Mouse (Mus musculus) spleen, adult 18-20 months (tissue): ENCODE measurements at regions not wholly inside any gene's neighbourhood (a gene's known extent, or its start where the extent isn't known, plus 50 kb on each side); places are given as distances from the start of the nearest gene placed in this dataset.

ENCODE experiments used
- DNase-seq, 2 experiments: peaks; one replicate each; pipeline ENCODE4 v3.0.0; 2022; ENCODE audit warnings: mixed read lengths in 2 of 2

GRCm38 (mm10) chr10:100152821-100153220 lies 137.4 kb downstream of the Kitl start:
- no peak for DNase-seq

DNA sequence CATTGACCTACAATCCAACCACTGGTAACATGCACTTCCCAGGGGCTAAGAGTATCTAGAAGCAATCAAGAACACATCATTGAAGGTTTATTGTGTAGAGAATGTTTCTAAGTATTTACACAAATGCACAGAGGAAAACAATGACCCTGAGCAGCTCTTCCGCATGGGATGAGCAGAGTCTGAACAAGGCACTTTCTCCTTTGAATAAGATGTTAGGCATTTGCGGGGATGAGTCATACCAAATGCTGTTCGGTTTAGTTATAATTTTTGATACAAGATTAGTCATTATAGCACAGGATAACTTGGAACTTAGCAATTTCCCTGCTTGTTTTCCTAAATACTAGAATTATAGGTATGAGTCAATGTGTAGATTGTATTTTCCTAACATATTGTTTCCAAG lies 137.9 kb downstream of the Kitl start:
- DNase-seq = no peak

GRCm38 (mm10) chr10:100155566-100155965 lies 140.1 kb downstream of the Kitl start:
- no peak for DNase-seq

- peak in 1 of 2 experiments; percentile 5 for DNase-seq
Measured at GRCm38 (mm10) chr10:100159843-100160531, 144.6 kb downstream of the Kitl start.

DNA sequence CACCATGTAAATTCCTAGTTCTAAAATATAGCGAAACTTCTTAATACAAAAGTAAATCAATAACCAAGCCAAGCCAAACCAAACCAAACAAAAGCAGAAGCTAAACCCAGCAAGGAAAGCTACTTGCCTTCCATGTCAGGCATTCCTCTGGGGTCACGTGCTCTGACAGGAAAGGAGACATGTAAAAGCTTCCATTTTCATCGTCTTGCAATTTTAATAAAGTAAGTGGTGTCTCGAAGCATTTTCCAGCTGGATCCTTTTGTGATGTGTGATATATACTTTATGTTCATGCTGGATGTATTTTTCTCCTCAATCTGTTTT lies 145.1 kb downstream of the Kitl start:
- no peak for DNase-seq

GRCm38 (mm10) chr10:100161117-100161516 lies 145.7 kb downstream of the Kitl start:
- no peak for DNase-seq

DNA sequence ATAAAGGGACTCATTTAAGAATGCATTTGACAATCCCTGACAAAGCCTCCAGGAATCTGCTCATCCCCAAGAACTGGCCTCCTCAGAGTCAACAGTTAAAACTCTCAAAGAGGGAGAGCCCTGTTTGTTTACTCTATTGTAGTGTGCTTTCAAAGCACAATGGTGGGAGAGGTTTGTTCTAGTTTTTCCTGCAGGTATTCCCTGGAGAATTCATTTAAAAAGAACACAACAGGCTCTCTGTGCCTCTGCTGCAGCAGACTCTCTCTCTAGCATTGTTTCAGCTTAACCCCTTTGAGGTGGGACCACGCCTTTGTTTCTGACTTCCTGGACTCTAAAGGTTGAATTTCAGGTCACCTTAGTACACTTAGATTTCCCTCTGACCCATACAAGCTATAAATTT lies 149.1 kb downstream of the Kitl start:
- DNase-seq = no peak

GRCm38 (mm10) chr10:100170836-100171235 lies 155.4 kb downstream of the Kitl start:
- DNase-seq = no peak

DNA sequence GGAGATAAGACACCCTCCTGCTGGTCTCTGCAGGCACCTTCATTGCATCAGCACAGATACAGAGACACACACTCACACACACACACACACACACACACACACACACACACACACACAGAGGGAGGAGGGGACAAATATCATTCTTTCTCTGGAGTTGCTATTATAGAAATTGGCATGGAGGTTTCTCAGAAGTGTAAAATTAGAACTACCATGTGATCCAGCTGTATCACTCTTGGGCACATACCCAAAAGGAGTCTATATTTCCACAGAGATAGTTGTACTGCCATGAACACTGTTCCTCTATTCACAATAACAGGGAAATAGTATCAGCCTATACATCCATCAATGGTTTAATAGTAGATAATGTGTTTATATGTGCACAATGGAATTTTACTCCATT lies 137.8 kb upstream of the Gm4301 start:
- no peak for DNase-seq

GRCm38 (mm10) chr10:100199090-100199690 lies 136.3 kb upstream of the Gm4301 start:
- DNase-seq = no peak

DNA sequence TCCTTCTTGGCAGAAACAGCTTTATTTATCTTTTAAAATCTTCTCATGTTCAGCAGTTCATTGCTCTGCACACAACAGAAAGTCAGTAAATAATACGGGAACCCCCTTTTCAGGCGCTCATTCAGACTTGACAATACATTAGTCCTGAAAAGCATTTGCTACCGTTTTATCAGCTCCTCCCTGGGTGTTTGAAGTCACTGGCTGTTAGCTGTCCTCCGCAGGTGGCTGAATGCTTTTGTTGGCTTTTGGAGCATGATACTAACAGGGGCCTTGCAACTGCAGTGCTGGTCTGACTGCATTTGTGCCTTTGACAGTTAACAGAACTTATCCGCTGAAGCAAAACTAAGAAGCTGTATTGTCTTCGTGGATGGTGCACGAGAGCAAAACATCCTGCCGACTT lies 135.0 kb upstream of the Gm4301 start:
- DNase-seq = no peak

DNA sequence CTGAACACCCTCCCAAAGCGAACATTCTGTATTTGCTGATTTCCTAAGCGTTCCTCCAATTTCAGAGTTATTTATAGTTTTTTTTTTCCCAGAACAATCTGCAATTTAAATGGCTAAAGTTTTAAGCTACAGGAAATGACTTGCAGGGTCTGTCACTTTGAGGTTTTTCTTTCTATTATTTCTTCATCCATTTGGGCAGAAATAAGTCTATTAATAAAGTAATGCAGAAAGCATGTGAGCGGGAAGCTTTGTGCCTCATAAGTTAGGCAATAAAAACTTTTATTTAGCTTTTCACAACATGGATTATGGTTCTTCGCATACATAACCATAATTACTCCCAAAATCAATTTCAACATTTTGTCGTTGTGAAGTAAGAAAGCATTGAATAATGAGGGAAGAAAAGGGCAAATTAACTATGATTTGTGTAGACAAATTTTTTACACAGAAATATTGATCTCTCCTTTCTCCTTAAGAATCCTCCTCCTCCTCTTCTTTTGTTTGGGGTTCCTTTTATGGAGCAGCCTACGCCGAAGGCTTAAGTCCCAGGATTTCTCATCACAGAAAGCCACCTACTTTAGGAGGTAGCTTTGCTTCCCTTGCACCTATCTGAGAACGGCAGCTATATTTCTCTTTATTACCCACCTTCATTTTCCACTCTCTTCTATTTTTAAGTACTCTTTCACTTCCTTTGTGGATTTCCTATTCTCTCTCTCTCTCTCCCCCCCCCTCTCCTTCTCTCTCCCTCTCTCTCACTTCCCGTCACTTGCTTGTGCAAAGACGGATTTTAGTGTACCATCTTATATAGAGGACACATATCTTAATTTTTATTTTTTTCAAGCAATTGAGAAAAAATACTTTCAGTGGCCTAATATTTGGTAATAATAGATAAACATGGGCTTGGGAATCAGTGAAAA lies 128.6 kb upstream of the Gm4301 start:
- DNase-seq = no peak

DNA sequence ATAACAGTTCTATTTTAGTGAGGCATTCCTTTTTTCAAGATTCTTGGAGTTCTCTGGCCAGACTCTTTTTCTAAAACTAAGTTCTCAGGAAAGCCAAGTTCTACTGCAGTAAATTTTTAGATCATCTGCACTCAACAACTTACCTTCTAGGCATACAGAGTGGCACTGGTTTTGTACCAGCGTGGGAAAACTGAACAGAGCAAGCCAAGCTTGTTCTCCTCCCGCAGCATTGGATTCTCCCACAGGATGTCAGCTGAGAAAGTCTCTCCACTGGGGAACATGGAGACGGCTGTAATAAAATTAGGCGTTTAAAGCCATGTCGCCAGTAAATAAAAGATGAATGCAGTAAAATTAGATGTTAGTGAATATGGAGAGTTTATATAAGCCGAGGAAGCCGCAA lies 124.8 kb upstream of the Gm4301 start:
- no peak for DNase-seq

GRCm38 (mm10) chr10:100224459-100225097 lies 110.9 kb upstream of the Gm4301 start:
- no peak for DNase-seq

GRCm38 (mm10) chr10:100259235-100259900 lies 76.1 kb upstream of the Gm4301 start:
- no peak for DNase-seq

DNA sequence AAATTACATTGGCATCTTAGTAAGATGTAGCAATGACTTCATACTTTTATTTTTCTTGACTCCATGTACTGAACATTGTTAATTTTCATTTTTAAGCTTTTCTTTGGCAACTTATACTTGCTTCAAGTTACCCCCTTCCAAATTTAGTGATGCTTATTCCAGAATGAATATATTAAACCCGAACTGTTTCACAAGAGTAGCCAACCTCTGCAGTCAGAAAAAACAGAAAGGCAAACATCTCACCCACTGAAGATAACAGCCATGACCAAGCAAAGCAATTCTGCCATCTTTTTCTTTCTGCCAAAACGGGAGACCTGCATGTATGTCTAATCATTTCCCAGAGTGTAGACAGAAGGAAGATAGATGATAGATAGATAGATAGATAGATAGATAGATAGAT lies 72.0 kb upstream of the Gm4301 start:
- DNase-seq = no peak

DNA sequence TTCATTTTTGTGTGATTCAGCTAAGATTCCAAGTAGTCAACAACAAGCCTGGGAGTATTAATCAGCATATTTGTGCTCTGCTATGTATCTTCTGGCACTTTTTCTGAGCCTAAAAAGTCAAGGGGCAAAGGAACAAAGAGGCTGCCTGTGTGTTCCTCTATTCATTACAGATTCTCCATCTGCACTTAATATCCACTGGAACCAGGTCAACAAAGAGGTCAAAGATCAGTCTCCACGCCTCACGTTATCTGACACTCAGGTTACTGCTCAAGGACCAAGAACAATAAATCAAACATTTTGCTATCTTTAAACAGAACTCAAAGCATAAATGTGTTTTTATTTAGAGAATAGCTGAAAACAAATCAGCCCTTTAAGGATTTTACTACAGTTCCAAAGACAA lies 71.4 kb upstream of the Gm4301 start:
- no peak for DNase-seq

DNA sequence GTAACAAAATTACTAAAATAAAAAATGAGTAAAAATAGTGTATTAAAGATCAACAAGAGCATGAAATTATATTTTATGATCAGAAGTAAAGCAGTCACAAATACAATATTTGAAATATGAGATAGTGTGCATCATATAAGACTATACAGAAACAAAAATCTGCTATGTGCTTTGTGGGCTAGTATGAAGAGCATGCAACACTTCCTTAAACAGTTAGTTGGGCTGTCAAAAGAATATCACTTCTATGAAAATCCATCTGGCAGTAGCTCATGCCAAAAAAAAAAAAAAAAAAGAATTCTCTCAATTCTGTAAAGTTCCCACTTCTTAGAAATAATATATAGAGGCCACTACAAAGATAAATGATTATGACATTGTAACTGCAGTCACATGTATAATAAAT lies 53.0 kb upstream of the Gm4301 start:
- no peak for DNase-seq
